Mouse (Mus musculus) CH12.LX (cell line): ENCODE measurements around the gene H1f0.

Source experiments
- CHD2 ChIP-seq: IDR thresholded peaks from 2 replicates; pipeline ENCODE4 v1.6.1; 2011; ENCODE audit warnings: low read length, improper control_type of control experiment
- CTCF ChIP-seq, 2 experiments: IDR thresholded peaks in 1 of 2; conservative IDR thresholded peaks in 1 of 2; 2 replicates each; pipeline ENCODE4 v1.5.1; 2011 to 2012; ENCODE audit warnings: low read depth in 2 of 2, low read length in 2 of 2, improper control_type of control experiment in 1 of 2, inconsistent platforms in 1 of 2, mild to moderate bottlenecking in 1 of 2, moderate library complexity in 1 of 2
- EP300 ChIP-seq: IDR thresholded peaks from 2 replicates; pipeline ENCODE4 v1.6.1; 2011; ENCODE audit warnings: low read length, improper control_type of control experiment
- GABPA ChIP-seq: IDR thresholded peaks from 2 replicates; pipeline ENCODE4 v1.6.1; 2012; ENCODE audit warnings: low read depth, low read length, improper control_type of control experiment, inconsistent platforms; ENCODE audit not compliant: insufficient replicate concordance
- HCFC1 ChIP-seq: IDR thresholded peaks from 2 replicates; pipeline ENCODE4 v1.6.1; 2012; ENCODE audit warnings: low read depth, mild to moderate bottlenecking, inconsistent platforms, low read length, improper control_type of control experiment
- IRF4 ChIP-seq: IDR thresholded peaks from 2 replicates; pipeline ENCODE4 v1.6.1; 2014; ENCODE audit warnings: low read depth, mild to moderate bottlenecking, inconsistent platforms, low read length, improper control_type of control experiment
- JUND ChIP-seq: conservative IDR thresholded peaks from 2 replicates; pipeline ENCODE4 v1.6.1; 2011; ENCODE audit warnings: low read depth, low read length, improper control_type of control experiment
- MAFK ChIP-seq: IDR thresholded peaks from 2 replicates; pipeline ENCODE4 v1.6.1; 2011; ENCODE audit warnings: low read length, improper control_type of control experiment; ENCODE audit not compliant: insufficient replicate concordance
- MAX ChIP-seq: IDR thresholded peaks from 2 replicates; pipeline ENCODE4 v1.6.1; 2011; ENCODE audit warnings: low read length, improper control_type of control experiment
- POLR2A ChIP-seq: IDR thresholded peaks from 2 replicates; pipeline ENCODE4 v1.6.1; 2011; ENCODE audit warnings: low read depth, mild to moderate bottlenecking, improper control_type of control experiment, low read length
- TCF12 ChIP-seq: IDR thresholded peaks from 2 replicates; pipeline ENCODE4 v1.6.1; 2014; ENCODE audit warnings: low read depth, mild to moderate bottlenecking, inconsistent platforms, low read length, improper control_type of control experiment
- ZC3H11A ChIP-seq: IDR thresholded peaks from 2 replicates; pipeline ENCODE4 v1.6.1; 2012; ENCODE audit warnings: low read depth, mild to moderate bottlenecking, inconsistent platforms, low read length, improper control_type of control experiment
- ZMIZ1 ChIP-seq: IDR thresholded peaks from 2 replicates; pipeline ENCODE4 v1.6.1; 2012; ENCODE audit warnings: low read depth, mild to moderate bottlenecking, inconsistent platforms, low read length, improper control_type of control experiment

DNA sequence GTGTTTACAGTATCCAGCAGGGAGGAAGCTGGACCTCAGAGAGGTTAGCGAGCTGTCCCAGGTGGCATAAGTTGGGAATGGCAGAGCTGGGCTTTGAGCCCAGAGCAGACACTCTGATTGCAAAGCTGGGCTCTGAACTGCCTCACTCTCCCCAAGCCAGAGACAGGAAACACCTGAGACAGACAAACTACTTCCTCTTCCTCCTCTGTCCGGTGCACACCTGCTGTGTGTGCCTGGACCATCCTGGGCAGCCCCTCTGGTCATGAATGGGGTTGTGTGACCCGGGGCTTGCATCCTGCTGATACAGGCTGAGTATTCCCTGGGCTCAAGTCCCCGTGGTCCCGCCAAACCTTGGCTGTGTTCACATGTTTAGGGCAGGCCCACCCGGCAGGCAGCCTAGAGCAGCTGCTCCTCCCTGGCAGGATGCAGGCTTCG is 27.9 kb upstream of the H1f0 start:
- TF ChIP-seq CTCF (conservative IDR thresholded peaks at IDR 0.05 in 1 of 2, IDR thresholded peaks at IDR 0.05 in 1 of 2; ENCODE audit: low read depth in 2 of 2, low read length in 2 of 2) (no peak), CHD2 (no peak), EP300 (no peak), TCF12 (no peak), ZMIZ1 (no peak), MAFK (no peak), ZC3H11A (no peak), POLR2A (no peak), HCFC1 (no peak), GABPA (no peak), IRF4 (no peak), MAX (no peak), JUND (no peak)
